Mouse (Mus musculus): ENCODE data around the gene Clcn7.
"Not testable (repeated sequence)": the region's sequence is repeated elsewhere in the genome, so short reads cannot be mapped to it uniquely, and the experiment has no call there.

The Clcn7 gene

GRCm38 (mm10) chr17:25133275-25133698 lies at the start of gene Clcn7:
TSS of gene Clcn7 (plus strand) at chr17:25133391.
- peak; percentile 98 for DNase-seq (ENCODE audit: low spot score in 2 of 2)

DNA sequence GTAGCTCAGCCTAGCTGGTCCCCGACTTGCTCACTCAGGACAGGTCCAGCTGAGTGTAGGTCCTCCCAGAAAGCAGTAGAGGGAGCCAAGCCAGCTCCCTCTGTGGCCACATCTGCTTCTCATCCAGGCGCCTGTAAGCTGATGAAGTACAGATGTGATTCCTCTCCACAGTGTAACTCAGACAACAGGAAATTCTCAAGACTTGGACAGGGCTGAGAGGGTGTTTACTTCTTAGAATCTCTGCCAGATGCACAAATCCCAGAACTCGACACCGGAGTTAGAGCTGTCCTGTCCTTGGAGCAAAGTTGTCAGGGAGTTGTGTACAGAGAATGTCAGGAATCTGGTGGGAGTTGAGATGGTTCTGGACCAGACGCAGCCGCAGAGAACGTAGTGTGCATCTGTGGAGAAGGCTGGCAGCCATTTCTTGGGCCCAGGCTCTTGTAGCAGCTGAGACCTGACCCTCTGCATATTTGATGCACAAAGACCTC lies 49.7 kb upstream of the Clcn7 start, which contains the start of gene Tmem204:
TSS of gene Tmem204 (minus strand) at position 148 of the 488 bp plus-strand sequence.
- DNase-seq (ENCODE audit: low spot score in 2 of 2), result no peak

- DNase-seq (ENCODE audit: low spot score in 2 of 2), result no peak
Measured at GRCm38 (mm10) chr17:25084835-25085385, 48.3 kb upstream of the Clcn7 start.

DNA sequence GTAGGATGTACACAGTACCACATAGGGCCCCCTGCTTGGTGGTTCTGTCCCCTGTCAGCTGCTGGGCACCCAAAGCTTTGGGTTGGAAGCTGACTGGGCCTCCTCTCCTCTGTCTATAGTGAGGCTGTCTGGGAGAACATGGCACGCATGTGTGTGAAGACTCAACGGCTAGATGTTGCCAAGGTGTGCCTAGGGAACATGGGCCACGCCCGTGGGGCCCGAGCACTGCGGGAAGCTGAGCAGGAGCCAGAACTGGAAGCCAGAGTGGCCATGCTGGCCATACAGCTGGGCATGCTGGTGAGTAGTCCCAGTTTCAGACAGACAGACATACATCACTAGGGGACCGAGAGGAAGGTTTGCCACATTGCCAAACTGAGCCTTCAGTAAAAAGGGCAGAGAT lies 46.5 kb upstream of the Clcn7 start:
- DNase-seq (ENCODE audit: low spot score in 2 of 2), result no peak

GRCm38 (mm10) chr17:25089158-25089557 lies 44.0 kb upstream of the Clcn7 start:
- DNase-seq (ENCODE audit: low spot score in 2 of 2), result no peak

DNA sequence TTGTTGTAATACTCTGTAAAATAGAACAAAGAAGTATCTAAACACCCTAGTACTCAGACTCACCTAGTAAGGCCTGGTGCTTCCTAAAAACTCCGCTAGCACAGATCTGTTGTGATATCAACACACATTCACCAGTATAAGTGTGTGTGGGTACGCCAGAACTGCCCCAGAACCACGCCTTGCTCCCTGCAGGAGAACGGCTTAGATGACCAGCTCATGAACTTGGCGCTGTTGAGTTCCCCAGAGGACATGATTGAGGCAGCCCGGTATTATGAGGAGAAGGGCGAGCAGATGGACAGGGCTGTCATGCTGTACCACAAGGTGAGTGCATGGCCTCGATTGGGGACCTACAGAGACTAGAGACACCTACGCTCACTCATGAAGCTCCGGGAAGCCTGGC lies 42.7 kb upstream of the Clcn7 start:
- DNase-seq (ENCODE audit: low spot score in 2 of 2), result no peak

GRCm38 (mm10) chr17:25096221-25096620 lies 37.0 kb upstream of the Clcn7 start:
- DNase-seq (ENCODE audit: low spot score in 2 of 2), result no peak

- no peak for DNase-seq (ENCODE audit: low spot score in 2 of 2)
Measured at GRCm38 (mm10) chr17:25100052-25100451, 33.1 kb upstream of the Clcn7 start.

DNA sequence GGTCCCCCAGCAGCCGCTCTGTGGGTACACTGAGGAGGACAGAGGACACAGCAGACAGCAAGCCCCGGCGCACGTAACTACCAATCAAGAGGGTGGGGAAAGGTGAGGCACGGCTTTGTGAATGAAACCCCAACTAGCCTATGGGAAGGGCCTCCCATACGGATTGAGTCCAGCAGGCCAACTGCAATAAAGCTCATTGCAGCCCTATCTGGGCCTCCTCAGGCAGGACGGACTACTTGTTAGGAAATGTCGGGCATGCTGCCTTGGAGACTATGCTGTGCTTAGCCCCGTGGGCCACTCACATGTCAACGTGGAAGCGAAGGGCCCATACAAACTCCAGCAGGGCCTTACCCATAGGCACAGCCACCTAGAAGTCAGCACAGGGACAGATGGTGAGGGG lies 31.9 kb upstream of the Clcn7 start:
- DNase-seq (ENCODE audit: low spot score in 2 of 2), result no peak

DNA sequence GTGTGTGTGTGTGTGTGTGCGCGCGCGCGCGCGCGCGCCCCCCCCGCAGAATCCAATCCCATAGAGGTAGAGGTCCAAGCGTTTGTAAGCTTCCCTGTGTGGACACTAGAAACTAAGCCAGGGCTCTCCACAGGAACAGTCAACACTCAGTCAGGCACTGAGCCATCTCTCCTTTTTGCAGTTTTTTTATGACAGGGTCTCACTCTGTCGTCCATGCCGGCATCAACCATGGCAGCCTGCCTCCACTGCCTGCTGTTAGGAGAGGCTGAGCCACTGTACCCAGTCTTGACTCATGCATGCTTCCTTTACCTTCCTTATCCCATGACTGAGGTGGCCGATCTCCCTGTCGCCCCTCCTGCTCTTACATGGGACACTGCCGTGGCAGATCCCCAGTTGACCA lies 25.4 kb upstream of the Clcn7 start:
- no peak for DNase-seq (ENCODE audit: low spot score in 2 of 2)

GRCm38 (mm10) chr17:25109578-25109977 lies 23.6 kb upstream of the Clcn7 start:
- no peak for DNase-seq (ENCODE audit: low spot score in 2 of 2)

DNA sequence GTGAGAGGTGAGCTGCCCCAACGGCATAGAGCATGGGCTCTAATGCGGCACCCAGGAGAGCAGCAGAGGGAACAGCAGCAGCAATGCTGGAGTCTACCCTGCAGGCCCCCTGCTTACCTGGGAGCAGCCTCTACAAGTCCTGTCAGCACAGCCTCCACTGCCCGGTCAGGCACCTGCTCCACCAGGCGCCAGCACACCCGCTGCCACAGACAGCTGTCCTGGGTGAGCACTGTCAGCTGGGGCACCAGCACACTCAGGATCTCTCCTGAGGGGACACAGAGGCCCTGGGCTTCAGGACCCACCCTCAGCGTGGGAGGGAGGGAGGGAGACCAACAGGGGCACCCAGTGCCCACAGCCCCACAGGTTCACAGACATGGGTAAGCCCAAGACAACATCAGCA lies 22.6 kb upstream of the Clcn7 start:
- no peak for DNase-seq (ENCODE audit: low spot score in 2 of 2)

DNA sequence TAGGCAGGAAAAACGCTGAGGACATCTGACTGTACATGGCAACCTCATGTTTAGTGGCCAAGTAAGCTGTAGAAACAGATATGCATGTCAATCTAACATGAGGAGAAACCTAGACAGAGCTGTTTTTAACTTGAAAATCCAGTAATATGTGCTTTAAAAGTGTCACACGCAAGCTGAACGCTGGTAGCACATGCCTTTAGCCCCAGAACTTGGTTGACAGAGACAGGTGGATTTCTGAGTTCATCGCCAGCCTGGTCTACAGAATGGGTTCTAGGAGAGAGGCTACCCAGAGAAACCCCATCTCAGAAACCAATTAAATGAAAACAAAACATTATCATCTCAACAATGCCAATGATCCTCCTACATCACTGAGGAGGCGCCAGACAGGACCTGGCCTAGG lies 22.0 kb upstream of the Clcn7 start:
- no peak for DNase-seq (ENCODE audit: low spot score in 2 of 2)

- DNase-seq (ENCODE audit: low spot score in 2 of 2), result peak; percentile 17 to 25
Measured at GRCm38 (mm10) chr17:25111739-25112422, 21.3 kb upstream of the Clcn7 start.

DNA sequence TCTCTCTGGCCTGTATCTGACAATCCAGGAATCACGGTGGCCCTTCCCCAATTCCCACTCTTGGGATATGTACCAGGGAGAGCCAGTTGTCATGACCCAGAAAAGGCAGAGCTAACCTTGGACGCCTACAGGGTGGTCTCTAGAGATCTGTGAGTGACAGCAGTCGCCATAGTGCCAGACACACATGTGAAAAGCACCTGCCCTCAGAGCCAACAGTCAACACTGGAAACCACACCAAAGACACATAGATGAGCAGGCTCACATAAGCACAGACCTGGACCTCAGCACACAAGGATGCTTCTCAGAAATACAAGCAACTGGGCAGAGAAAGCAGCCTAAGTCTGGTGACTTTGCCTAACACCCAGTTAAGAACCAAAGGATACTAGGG lies 20.8 kb upstream of the Clcn7 start:
- no peak for DNase-seq (ENCODE audit: low spot score in 2 of 2)

DNA sequence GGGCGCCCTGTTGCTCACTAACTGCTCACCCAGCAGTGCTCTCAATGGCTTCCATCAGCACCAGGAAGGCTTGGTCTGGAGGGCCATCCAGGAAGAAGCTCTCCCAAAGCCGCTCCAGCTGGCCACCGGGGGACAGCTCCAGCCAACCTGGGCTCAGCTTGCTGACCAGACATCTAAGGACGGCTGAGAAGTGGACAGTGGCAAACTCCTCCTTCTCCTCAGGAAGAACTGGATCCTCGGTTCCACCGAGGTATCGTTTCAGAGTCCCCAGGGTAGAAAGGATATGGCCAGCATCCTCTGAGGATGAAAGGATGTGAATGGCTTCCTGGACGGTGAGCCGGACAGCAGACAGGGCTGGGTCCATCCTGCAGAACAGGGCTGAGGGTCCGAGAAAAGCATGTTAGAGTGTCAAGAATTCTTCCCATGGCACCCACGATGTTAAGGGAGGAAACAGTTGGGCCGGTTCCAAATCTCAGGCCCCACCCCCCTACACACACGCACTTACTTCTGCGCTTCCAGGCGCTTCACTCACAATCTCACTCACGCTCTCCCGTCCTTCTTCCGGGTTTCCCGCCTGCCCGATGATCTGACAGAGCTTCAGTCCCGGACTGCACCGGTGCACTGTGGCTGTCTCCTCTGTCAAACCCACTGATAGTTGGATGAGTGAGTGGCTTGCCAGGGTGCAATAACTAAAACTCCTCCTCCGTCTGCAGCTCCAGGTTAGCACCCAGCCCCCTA lies 18.1 kb upstream of the Clcn7 start:
- DNase-seq (ENCODE audit: low spot score in 2 of 2), result no peak

- DNase-seq (ENCODE audit: low spot score in 2 of 2), result peak; percentile 88 to 93
Measured at GRCm38 (mm10) chr17:25115664-25116432, 17.3 kb upstream of the Clcn7 start, which contains the start of gene Telo2. TSS of gene Telo2 (minus strand) at chr17:25115967.

- DNase-seq (ENCODE audit: low spot score in 2 of 2), result no peak
Measured at GRCm38 (mm10) chr17:25117263-25117662, 15.9 kb upstream of the Clcn7 start.

GRCm38 (mm10) chr17:25120406-25120805 lies 12.8 kb upstream of the Clcn7 start, which contains the start of gene Ptx4:
TSS of gene Ptx4 (plus strand) at chr17:25120760.
- no peak for DNase-seq (ENCODE audit: low spot score in 2 of 2)

GRCm38 (mm10) chr17:25123979-25124378 lies 9.2 kb upstream of the Clcn7 start:
- DNase-seq (ENCODE audit: low spot score in 2 of 2), result no peak

- DNase-seq (ENCODE audit: low spot score in 2 of 2), result not testable (repeated sequence)
Measured at GRCm38 (mm10) chr17:25125442-25126060, 7.6 kb upstream of the Clcn7 start.

All from right cerebral cortex, adult 2 months (tissue).